Mouse (Mus musculus) spleen, adult 18-20 months (tissue): ENCODE results near the gene Morn2.

ENCODE experiments used
- DNase-seq, 2 experiments: peaks; one replicate each; pipeline ENCODE4 v3.0.0; 2022; ENCODE audit warnings: mixed read lengths in 2 of 2

Morn2 gene

DNA sequence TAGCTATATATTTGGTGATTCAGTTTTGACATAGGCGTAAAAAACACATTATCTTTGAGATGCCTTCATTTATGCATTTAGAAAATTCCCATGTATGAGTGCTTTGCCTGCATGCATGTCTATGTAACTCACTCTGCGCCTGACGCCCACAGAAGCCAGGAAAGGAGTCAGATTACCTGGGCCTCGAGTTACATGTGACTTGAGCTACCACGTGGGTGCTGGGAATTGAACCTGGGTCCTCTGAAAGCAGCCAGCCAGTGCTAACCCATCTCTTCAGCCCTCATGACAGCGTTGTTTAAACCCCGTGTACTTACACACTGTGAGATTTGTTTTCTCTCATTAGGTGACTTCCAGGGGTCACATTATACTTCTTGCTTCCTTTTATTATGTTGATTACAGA is 34.5 kb downstream of the Morn2 start:
- no peak for DNase-seq

GRCm38 (mm10) chr17:80325456-80325855 is 35.5 kb downstream of the Morn2 start:
- no peak for DNase-seq

GRCm38 (mm10) chr17:80326431-80326830 is 36.4 kb downstream of the Morn2 start:
- no peak for DNase-seq

GRCm38 (mm10) chr17:80332386-80332785 is 42.4 kb downstream of the Morn2 start:
- no peak for DNase-seq

DNA sequence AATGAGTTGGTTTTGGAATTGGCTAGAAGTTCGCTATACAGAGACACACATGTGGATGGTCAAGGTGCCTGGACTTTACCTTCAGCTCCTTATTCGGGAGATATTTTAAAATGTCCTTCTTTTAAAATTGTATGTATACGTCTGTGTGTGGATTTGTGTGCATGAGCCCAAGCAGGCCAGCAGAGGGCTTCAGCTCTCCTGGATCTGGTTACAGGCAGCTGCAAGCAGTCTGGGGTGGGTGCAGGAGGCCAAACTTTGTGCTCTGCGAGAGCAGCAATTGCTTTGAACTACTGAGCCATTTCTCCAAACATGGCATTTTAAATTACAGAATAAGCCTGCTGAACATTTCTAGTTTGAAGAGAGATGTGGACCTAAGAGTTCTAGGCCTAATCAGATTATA is 55.3 kb downstream of the Morn2 start:
- no peak for DNase-seq

GRCm38 (mm10) chr17:80346591-80347125 is 56.7 kb downstream of the Morn2 start:
- DNase-seq: no peak
